Mouse (Mus musculus) bone marrow macrophage, adult 2 months (primary cell): Measurements from ENCODE around the gene Tepp.

Experiments used
- CTCF ChIP-seq: IDR thresholded peaks from 2 replicates; pipeline ENCODE4 v1.5.1; 2012; ENCODE audit warnings: low read depth, mild to moderate bottlenecking, low read length, moderate library complexity
- POLR2A ChIP-seq: IDR thresholded peaks from 2 replicates; pipeline ENCODE4 v1.6.1; 2012; ENCODE audit warnings: mild to moderate bottlenecking, low read depth, low read length, borderline replicate concordance

DNA sequence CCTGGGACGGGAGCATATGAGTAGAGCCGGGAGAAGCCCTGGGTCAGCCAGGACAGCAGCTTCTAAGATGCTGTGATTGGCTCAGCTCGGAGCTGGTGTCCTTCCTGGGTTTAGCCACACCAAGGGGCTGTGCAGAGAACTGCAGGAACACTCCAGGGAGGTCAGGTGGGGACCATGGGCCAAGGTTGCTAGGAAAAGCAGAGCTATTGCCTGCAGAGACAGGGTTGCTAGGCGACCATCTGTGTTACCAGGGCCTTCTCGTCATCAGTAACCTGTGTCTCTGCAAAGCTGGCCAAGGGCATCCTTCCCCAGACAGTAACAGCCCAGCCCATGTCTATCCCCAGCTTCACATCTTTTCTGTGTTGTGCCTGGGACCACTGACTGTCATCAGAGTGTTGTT lies 28.9 kb upstream of the Tepp start:
- TF ChIP-seq POLR2A (no peak), CTCF (no peak)
